Mouse (Mus musculus): ENCODE results near the gene Epo. TPM values are rescaled to one million over a fixed set of nuclear protein-coding genes. Genes with fewer than 3 reads are reported as not detected.

Epo gene
- polyA plus RNA-seq, 1 experiment from 2014 or later, result not detected

DNA sequence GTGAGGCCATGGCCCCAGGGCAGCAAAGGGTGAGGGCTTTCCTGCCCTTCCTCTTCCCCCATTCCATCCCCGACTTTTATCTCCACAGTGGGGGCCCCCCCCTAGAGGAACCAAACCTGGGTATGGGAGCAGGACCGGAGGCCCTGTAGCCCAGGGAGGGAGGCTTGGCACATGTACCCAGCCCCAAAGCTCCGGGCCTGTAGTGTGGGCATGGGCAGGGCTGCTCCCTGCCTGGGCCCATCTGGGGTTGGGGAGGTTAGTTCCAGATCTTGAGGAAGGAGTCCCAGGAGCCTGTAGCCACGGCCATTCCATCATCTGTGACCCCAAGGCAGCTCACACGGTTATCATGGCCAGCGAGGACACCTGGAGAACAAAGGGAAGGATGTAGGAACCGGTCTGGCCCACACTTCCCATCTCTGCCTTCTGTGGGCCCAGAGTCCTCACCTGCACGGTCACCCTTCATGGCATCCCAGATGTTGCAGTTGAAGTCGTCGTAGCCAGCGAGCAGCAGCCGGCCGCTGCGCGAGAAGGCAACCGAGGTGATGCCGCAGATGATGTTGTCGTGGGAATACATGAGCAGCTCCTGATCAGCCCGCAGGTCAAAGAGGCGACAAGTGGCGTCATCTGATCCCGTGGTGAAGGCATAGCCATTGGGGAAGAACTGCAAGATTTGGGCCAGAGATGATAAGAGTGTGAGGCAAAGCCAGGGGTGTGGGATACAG lies 4.6 kb downstream of the Epo start:
- Histone ChIP-seq H3K27me3 (no peaks in the 10 kb centered on the region), H3K27ac (replicated peaks) (peak overlapping the region; percentile 22; the same call in 1 of the 2 replicates)

DNA sequence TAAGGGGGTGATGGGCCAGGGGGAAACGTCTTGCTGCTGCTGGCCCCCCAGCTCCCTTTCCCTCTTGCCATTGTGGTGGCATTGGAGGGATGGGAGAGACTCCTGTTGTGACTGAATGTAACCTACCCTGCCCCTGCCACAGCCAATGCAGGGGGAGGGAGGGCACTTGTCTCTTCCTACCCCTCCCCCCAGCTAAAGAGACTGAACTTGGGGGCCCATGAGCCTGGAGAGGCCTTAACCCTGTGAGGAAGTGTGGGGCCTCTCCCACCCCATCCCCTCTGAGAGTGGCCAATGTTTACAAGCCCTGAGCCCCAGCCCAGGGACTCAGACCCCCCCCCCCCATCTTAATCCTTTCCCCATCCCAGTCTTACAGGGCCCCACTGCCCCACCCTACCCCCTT lies 5.6 kb downstream of the Epo start:
- peaks cover 45% of the 10 kb centered on the region for H3K4me1 ChIP-seq
- no peak overlapping the region for H3K27ac ChIP-seq (replicated peaks)
- ATAC-seq (ENCODE audit: insufficient number of reproducible peaks, low FRiP score, low TSS enrichment, low read depth), result no peak
- WGBS, result 59% methylated on average over 1 of the region's 1 CpGs
- no peak overlapping the region for H3K4me2 ChIP-seq (replicated peaks)
- no peak overlapping the region for H3K9ac ChIP-seq
- H3K4me3 ChIP-seq (replicated peaks), result no peak overlapping the region
- no peaks in the 10 kb centered on the region for H3K27me3 ChIP-seq
- no peaks in the 10 kb centered on the region for H3K9me3 ChIP-seq (replicated peaks)
- peaks cover 75% of the 10 kb centered on the region for H3K36me3 ChIP-seq

More for the DNA sequence above, 4.6 kb downstream of the Epo start:
- no peak overlapping the region for H3K4me2 ChIP-seq (replicated peaks)
- WGBS, result 80% methylated on average over 22 of the region's 22 CpGs
- H3K36me3 ChIP-seq, result peaks cover 65% of the 10 kb centered on the region
- H3K9me3 ChIP-seq (replicated peaks), result no peaks in the 10 kb centered on the region
- peak overlapping the region; percentile 21; the same call in 1 of the 2 replicates for H3K9ac ChIP-seq
- H3K4me1 ChIP-seq, result peaks cover 45% of the 10 kb centered on the region
- no peak for ATAC-seq (ENCODE audit: insufficient number of reproducible peaks, low FRiP score, low TSS enrichment, low read depth)
- H3K4me3 ChIP-seq (replicated peaks), result no peak overlapping the region

DNA sequence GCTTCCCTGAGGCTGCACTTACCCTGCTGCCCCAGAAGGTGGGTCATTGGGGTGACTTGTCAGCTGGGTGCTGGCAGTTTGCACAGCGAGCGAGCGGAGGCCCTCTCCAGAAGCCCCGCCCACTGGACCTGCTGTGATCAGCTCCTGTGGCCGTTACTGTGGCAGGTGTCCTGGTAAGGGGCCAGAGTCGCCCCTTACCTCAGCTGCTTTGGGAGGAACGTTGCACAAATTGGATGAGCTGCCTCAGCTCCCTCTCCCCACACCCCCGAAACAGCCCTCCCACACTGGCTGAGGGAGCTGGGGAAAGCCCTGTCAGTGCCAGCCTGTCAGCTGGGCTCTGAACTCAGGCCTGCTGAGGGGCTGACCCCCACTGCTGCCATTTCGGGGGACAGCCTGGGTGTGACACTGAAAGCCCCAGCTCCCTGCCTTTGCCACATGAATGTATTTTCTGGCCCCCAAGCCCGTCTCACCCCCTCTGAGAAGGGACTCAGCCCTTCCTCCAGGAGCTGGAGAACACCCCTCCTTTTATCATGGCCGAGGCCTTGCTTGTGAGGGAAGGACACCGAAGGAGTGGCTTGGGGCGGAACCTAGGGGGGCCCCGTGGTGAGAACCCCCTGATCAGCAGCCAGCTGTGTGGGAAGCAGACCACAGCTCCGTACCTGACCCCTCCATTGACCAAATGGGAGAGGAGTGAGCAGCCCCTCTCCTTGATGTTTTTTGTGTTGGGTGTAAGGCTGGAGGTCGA lies 6.7 kb downstream of the Epo start:
- 56% methylated on average over 16 of the region's 16 CpGs for WGBS
- Histone ChIP-seq H3K9ac (no peak overlapping the region), H3K4me2 (replicated peaks) (no peak overlapping the region), H3K9me3 (replicated peaks) (no peaks in the 10 kb centered on the region), H3K36me3 (peaks cover 86% of the 10 kb centered on the region), H3K27ac (replicated peaks) (0 out of 2 replicates have a peak overlapping the region, but pooled peaks have one; percentile 41), H3K4me1 (peaks cover 45% of the 10 kb centered on the region), H3K4me3 (replicated peaks) (no peak overlapping the region), H3K27me3 (no peaks in the 10 kb centered on the region)
- ATAC-seq (ENCODE audit: insufficient number of reproducible peaks, low FRiP score, low TSS enrichment, low read depth), result no peak

DNA sequence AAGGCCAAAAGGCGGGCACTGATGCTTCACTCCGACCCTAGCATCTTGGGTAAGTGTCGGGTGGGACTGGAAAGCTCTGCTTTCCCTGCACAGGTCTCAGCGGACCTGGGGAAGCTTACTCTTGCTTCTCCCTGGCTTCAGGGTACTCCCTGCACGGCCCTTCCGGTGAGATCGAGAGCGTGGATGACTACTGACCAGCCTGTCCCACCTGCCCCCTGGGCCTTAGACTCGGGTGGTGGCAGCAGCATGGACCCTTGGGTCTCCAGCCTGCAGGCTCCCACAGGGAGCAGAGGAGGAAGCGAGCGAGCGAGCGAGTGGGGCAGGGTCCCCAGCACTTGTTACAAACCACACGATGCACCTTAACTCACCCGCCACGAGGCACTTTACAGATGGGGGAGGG lies 7.5 kb downstream of the Epo start:
- WGBS, result 77% methylated on average over 16 of the region's 16 CpGs
- Histone ChIP-seq H3K27ac (replicated peaks) (peak overlapping the region; percentile 17; the same call in 1 of the 2 replicates), H3K9me3 (replicated peaks) (no peaks in the 10 kb centered on the region)

DNA sequence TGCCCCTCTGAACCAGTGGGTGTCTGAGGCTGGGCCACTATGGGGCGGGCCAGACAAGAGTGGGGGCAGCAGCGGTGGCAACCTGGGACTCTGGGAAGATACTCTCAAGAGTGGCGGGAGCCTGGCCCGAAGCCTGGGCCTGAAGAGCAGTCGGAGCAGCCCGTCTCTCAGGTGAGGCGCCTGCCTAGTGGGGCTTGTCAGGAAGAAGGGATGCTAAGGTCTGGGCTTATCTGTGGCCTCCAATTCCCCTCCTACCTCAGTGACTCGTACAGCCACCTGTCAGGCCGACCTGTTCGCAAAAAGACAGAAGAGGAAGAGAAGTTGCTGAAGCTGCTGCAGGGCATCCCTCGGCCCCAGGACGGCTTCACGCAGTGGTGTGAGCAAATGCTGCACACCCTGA lies 8.4 kb downstream of the Epo start:
- Histone ChIP-seq H3K4me2 (replicated peaks) (no peak overlapping the region), H3K36me3 (peaks cover 97% of the 10 kb centered on the region), H3K27me3 (no peaks in the 10 kb centered on the region), H3K27ac (replicated peaks) (peak overlapping the region; percentile 17; the same call in 1 of the 2 replicates), H3K4me3 (replicated peaks) (no peak overlapping the region), H3K4me1 (peaks cover 35% of the 10 kb centered on the region), H3K9ac (no peak overlapping the region), H3K9me3 (replicated peaks) (no peaks in the 10 kb centered on the region)
- no peak for ATAC-seq (ENCODE audit: insufficient number of reproducible peaks, low FRiP score, low TSS enrichment, low read depth)
- 86% methylated on average over 13 of the region's 13 CpGs for whole genome bisulfite sequencing

More for the DNA sequence above, 7.5 kb downstream of the Epo start:
- Histone ChIP-seq H3K9ac (no peak overlapping the region), H3K4me3 (replicated peaks) (no peak overlapping the region), H3K4me1 (peaks cover 43% of the 10 kb centered on the region), H3K36me3 (peaks cover 94% of the 10 kb centered on the region), H3K27me3 (no peaks in the 10 kb centered on the region), H3K4me2 (replicated peaks) (no peak overlapping the region)
- ATAC-seq (ENCODE audit: insufficient number of reproducible peaks, low FRiP score, low TSS enrichment, low read depth), result no peak

DNA sequence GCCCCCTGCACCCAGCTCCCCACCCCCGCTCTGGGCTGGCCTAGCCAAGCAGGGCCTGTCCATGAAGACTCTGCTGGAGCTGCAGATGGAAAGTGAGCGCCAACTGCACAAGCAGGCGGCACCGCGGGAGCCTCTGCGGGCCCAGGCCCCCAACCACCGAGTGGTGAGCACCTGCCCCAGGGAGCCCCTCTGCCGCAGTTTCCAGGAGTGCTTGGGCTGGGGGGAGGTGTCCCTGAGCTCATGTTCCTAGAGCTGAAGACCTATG lies 8.9 kb downstream of the Epo start:
- no peak overlapping the region for H3K9ac ChIP-seq
- no peak overlapping the region for H3K27ac ChIP-seq (replicated peaks)
- 85% methylated on average over 8 of the region's 8 CpGs for WGBS
- no peaks in the 10 kb centered on the region for H3K27me3 ChIP-seq
- no peaks in the 10 kb centered on the region for H3K9me3 ChIP-seq (replicated peaks)
- H3K4me3 ChIP-seq (replicated peaks), result no peak overlapping the region
- no peak for ATAC-seq (ENCODE audit: insufficient number of reproducible peaks, low FRiP score, low TSS enrichment, low read depth)
- peaks cover 97% of the 10 kb centered on the region for H3K36me3 ChIP-seq
- peaks cover 30% of the 10 kb centered on the region for H3K4me1 ChIP-seq
- no peak overlapping the region for H3K4me2 ChIP-seq (replicated peaks)

DNA sequence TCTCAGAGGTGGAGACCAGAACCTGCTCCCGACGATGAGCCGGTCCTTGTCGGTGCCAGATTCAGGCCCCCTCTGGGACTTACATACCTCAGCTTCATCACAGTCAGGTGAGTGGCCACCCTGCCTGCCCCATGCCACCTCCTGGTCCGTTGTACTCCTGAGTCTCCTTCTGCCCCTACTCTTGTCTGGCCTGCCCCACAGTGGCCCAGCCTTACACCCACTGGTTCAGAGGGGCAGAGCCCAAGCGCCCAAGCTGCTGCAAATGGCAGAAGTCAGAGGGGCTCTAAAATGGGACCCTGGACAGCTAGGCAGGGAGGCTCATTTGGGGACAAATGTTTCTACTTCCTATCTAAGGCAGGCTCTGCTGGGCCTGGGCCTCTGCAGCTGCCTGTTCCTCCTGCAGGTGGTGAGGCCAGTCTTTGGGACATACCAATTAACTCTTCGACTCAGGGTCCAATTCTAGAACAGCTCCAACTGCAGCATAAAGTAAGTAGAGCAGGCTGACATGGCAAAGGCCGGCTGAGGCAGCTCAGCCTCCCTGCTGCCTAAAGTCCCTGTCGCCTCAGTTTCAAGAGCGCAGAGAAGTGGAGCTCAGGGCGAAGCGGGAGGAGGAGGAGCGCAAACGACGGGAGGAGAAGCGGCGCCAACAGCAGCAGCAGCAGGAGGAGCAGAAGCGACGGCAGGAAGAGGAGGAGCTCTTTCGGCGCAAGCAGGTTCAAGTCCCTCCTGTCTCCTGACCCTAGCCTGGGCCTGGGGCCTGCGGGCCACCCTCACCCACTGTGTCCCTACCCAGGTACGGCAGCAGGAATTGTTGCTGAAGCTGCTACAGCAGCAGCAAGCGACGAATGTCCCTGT lies 9.4 kb downstream of the Epo start:
- no peak for ATAC-seq (ENCODE audit: insufficient number of reproducible peaks, low FRiP score, low TSS enrichment, low read depth)
- Histone ChIP-seq H3K36me3 (peaks cover 97% of the 10 kb centered on the region), H3K9ac (no peak overlapping the region), H3K4me3 (replicated peaks) (no peak overlapping the region), H3K27me3 (no peaks in the 10 kb centered on the region), H3K4me1 (peaks cover 24% of the 10 kb centered on the region), H3K27ac (replicated peaks) (no peak overlapping the region), H3K9me3 (replicated peaks) (no peaks in the 10 kb centered on the region), H3K4me2 (replicated peaks) (no peak overlapping the region)
- WGBS, result 82% methylated on average over 25 of the region's 25 CpGs

DNA sequence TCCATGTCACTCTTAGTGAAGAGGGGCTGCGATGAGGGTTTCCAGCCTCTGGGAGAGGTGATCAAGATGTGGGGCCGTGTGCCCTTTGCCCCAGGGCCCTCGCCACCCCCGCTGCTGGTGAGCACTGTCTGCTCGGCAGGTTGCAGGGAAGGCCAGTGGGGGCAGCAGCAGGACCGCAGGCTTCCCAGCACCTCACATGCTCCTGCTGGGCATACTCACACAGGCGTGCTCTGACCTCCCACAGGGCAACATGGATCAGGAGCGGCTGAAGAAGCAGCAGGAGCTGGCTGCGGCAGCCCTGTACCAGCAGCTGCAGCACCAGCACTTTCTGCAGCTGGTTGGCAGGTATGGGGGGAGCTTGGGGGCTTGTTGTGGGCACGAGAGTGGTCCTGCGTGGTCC lies 10.3 kb downstream of the Epo start:
- Histone ChIP-seq H3K4me3 (replicated peaks) (no peak overlapping the region), H3K9ac (no peak overlapping the region), H3K4me2 (replicated peaks) (no peak overlapping the region), H3K4me1 (peaks cover 17% of the 10 kb centered on the region; the same call in 1 of the 2 replicates), H3K36me3 (peaks cover 97% of the 10 kb centered on the region), H3K27ac (replicated peaks) (no peak overlapping the region), H3K27me3 (no peaks in the 10 kb centered on the region), H3K9me3 (replicated peaks) (no peaks in the 10 kb centered on the region)
- WGBS, result 74% methylated on average over 11 of the region's 11 CpGs
- ATAC-seq (ENCODE audit: insufficient number of reproducible peaks, low FRiP score, low TSS enrichment, low read depth), result no peak

DNA sequence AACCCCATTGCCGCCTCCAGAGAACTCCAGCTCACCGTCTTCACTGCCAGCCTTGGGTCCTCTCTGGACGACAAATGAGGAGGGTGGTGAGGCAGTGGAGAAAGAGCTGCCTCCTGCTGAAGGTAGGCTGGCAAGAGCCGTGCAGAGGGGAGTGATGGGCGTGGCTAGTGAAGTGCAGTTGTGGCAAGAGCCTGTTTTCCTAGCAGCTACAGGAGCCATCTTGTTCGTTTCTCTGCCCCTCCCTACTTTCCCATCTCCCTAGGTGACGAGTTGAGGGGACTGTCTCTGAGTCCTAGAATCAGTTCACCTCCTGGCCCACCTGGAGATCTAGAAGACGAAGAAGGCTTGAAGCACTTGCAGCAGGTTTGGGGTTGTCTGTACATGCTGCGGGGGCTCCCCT lies 11.2 kb downstream of the Epo start:
- ATAC-seq (ENCODE audit: insufficient number of reproducible peaks, low FRiP score, low TSS enrichment, low read depth), result no peak
- no peak overlapping the region for H3K27ac ChIP-seq (replicated peaks)

DNA sequence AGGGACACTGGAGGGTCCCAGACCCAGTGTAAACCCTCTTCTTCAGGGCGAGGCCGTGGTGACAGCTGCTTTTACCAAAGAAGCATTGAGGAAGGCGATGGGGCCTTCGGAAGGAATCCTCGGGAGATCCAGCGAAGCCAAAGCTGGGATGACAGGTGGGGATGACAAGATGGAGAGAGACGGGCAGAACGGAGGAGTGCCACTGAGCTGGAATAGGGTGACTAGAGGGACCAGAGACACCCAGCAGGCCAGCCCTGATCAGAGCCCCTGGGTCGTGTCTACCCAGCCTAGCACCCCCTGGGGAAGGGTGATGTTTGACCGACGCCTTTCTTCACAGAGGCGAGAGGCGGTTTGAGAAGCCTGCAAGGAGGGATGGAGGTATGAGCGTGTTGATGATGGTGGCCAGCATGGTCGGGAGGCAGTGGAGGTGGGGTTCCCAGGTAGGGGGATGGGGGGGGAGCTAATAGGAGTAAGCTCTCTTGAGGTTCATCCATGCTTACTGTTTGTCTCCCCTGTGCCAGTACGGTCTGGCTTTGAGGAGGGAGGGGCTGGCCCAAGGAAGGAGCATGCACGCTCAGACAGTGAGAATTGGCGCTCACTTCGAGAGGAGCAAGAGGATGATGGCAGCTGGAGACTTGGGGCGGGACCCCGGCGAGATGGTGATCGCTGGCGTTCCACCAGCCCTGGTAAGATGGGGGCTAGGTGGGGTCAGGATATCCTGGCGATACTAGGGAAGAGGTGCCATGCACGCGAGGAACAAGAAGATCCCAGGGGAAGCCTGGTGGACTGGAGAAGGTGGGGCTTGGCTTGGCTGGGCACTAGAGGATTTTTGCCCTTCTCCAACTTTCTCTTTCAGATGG lies 13.1 kb downstream of the Epo start:
- Histone ChIP-seq H3K27me3 (no peaks in the 10 kb centered on the region), H3K27ac (replicated peaks) (no peak overlapping the region), H3K4me2 (replicated peaks) (no peak overlapping the region), H3K36me3 (peaks cover 83% of the 10 kb centered on the region), H3K9me3 (replicated peaks) (no peaks in the 10 kb centered on the region), H3K4me1 (peaks cover 5% of the 10 kb centered on the region; the same call in 1 of the 2 replicates), H3K4me3 (replicated peaks) (no peak overlapping the region), H3K9ac (no peak overlapping the region)
- no peak for ATAC-seq (ENCODE audit: insufficient number of reproducible peaks, low FRiP score, low TSS enrichment, low read depth)
- WGBS, result 89% methylated on average over 27 of the region's 27 CpGs

More for the DNA sequence above, 11.2 kb downstream of the Epo start:
- H3K4me2 ChIP-seq (replicated peaks), result no peak overlapping the region
- H3K4me3 ChIP-seq (replicated peaks), result no peak overlapping the region
- 78% methylated on average over 9 of the region's 9 CpGs for WGBS
- H3K4me1 ChIP-seq, result peaks cover 12% of the 10 kb centered on the region; the same call in 1 of the 2 replicates
- no peaks in the 10 kb centered on the region for H3K9me3 ChIP-seq (replicated peaks)
- H3K27me3 ChIP-seq, result no peaks in the 10 kb centered on the region
- H3K9ac ChIP-seq, result no peak overlapping the region
- H3K36me3 ChIP-seq, result peaks cover 93% of the 10 kb centered on the region

Data from embryonic facial prominence, embryonic 15.5 days (tissue).